Mouse (Mus musculus) lung, postnatal 0 days (tissue): ENCODE measurements around the gene Sema3c.

ENCODE experiments used
- CTCF ChIP-seq: IDR thresholded peaks from 2 replicates; pipeline ENCODE4 v1.5.1; 2016; ENCODE audit warnings: antibody characterized with exemption, mild to moderate bottlenecking
- EP300 ChIP-seq: IDR thresholded peaks from 2 replicates; pipeline ENCODE4 v1.6.1; 2016; ENCODE audit warnings: antibody characterized with exemption, mild to moderate bottlenecking, control low read depth

GRCm38 (mm10) chr5:17586518-17587210 lies 12.6 kb downstream of the Sema3c start:
- TF ChIP-seq CTCF (no peak), EP300 (no peak)
